Mouse (Mus musculus): ENCODE measurements at regions not wholly inside any gene's neighbourhood (a gene's known extent, or its start where the extent isn't known, plus 50 kb on each side); places are given as distances from the start of the nearest gene placed in this dataset.

GRCm38 (mm10) chr16:5709831-5710230 is 175.3 kb upstream of the Rbfox1 start:
- Histone ChIP-seq H3K4me1 (replicated peaks; ENCODE audit: control insufficient read depth, insufficient read depth, low read length) (no peaks in the 10 kb centered on the region), H3K4me2 (ENCODE audit: low read depth, low read length) (no peak overlapping the region), H3K36me3 (ENCODE audit: control insufficient read depth, insufficient read depth, low read length) (no peaks in the 10 kb centered on the region), H3K9ac (ENCODE audit: low read length) (no peak overlapping the region), H3K27ac (ENCODE audit: low read length) (no peak overlapping the region), H3K27me3 (ENCODE audit: control insufficient read depth, insufficient read depth, low read depth, low read length) (no peaks in the 10 kb centered on the region), H3K4me3 (ENCODE audit: low read length) (no peak overlapping the region), H3K9me3 (ENCODE audit: control insufficient read depth, low read length) (no peaks in the 10 kb centered on the region)
- no peak for ATAC-seq (ENCODE audit: low read depth)
- 71% methylated on average over 5 of the region's 5 CpGs for WGBS

- H3K4me2 ChIP-seq (ENCODE audit: low read depth, low read length), result no peak overlapping the region
- WGBS, result 42% methylated on average over 9 of the region's 9 CpGs
- H3K36me3 ChIP-seq (ENCODE audit: control insufficient read depth, insufficient read depth, low read length), result no peaks in the 10 kb centered on the region
- no peak overlapping the region for H3K27ac ChIP-seq (ENCODE audit: low read length)
- H3K4me1 ChIP-seq (replicated peaks; ENCODE audit: control insufficient read depth, insufficient read depth, low read length), result no peaks in the 10 kb centered on the region
- H3K4me3 ChIP-seq (ENCODE audit: low read length), result no peak overlapping the region
- no peaks in the 10 kb centered on the region for H3K27me3 ChIP-seq (ENCODE audit: control insufficient read depth, insufficient read depth, low read depth, low read length)
- ATAC-seq (ENCODE audit: low read depth), result no peak
- no peaks in the 10 kb centered on the region for H3K9me3 ChIP-seq (ENCODE audit: control insufficient read depth, low read length)
- no peak overlapping the region for H3K9ac ChIP-seq (ENCODE audit: low read length)
Observed at GRCm38 (mm10) chr16:5700731-5701255, 184.4 kb upstream of the Rbfox1 start.

GRCm38 (mm10) chr16:5688322-5688721 is 196.8 kb upstream of the Rbfox1 start:
- no peak overlapping the region for H3K4me3 ChIP-seq (ENCODE audit: low read length)
- WGBS, result 81% methylated on average over 3 of the region's 3 CpGs
- no peaks in the 10 kb centered on the region for H3K4me1 ChIP-seq (replicated peaks; ENCODE audit: control insufficient read depth, insufficient read depth, low read length)
- no peak overlapping the region for H3K4me2 ChIP-seq (ENCODE audit: low read depth, low read length)
- ATAC-seq (ENCODE audit: low read depth), result no peak
- no peaks in the 10 kb centered on the region for H3K36me3 ChIP-seq (ENCODE audit: control insufficient read depth, insufficient read depth, low read length)
- no peak overlapping the region for H3K27ac ChIP-seq (ENCODE audit: low read length)
- H3K9me3 ChIP-seq (ENCODE audit: control insufficient read depth, low read length), result no peaks in the 10 kb centered on the region
- H3K9ac ChIP-seq (ENCODE audit: low read length), result no peak overlapping the region
- H3K27me3 ChIP-seq (ENCODE audit: control insufficient read depth, insufficient read depth, low read depth, low read length), result no peaks in the 10 kb centered on the region

GRCm38 (mm10) chr16:5673372-5673960 is 211.7 kb upstream of the Rbfox1 start:
- no peaks in the 10 kb centered on the region for H3K36me3 ChIP-seq (ENCODE audit: control insufficient read depth, insufficient read depth, low read length)
- no peaks in the 10 kb centered on the region for H3K4me1 ChIP-seq (replicated peaks; ENCODE audit: control insufficient read depth, insufficient read depth, low read length)
- ATAC-seq (ENCODE audit: low read depth), result no peak
- no peak overlapping the region for H3K27ac ChIP-seq (ENCODE audit: low read length)
- H3K4me2 ChIP-seq (ENCODE audit: low read depth, low read length), result no peak overlapping the region
- H3K27me3 ChIP-seq (ENCODE audit: control insufficient read depth, insufficient read depth, low read depth, low read length), result no peaks in the 10 kb centered on the region
- H3K9ac ChIP-seq (ENCODE audit: low read length), result no peak overlapping the region
- H3K9me3 ChIP-seq (ENCODE audit: control insufficient read depth, low read length), result no peaks in the 10 kb centered on the region
- H3K4me3 ChIP-seq (ENCODE audit: low read length), result no peak overlapping the region
- WGBS, result 65% methylated on average over 6 of the region's 6 CpGs

- no peak overlapping the region for H3K4me3 ChIP-seq (ENCODE audit: low read length)
Observed at GRCm38 (mm10) chr16:5672871-5673270, 212.3 kb upstream of the Rbfox1 start.

GRCm38 (mm10) chr16:5668403-5668967 is 216.7 kb upstream of the Rbfox1 start:
- 78% methylated on average over 4 of the region's 4 CpGs for whole genome bisulfite sequencing
- Histone ChIP-seq H3K27me3 (ENCODE audit: control insufficient read depth, insufficient read depth, low read depth, low read length) (no peaks in the 10 kb centered on the region), H3K36me3 (ENCODE audit: control insufficient read depth, insufficient read depth, low read length) (no peaks in the 10 kb centered on the region), H3K9ac (ENCODE audit: low read length) (no peak overlapping the region), H3K4me2 (ENCODE audit: low read depth, low read length) (no peak overlapping the region), H3K4me3 (ENCODE audit: low read length) (no peak overlapping the region), H3K4me1 (replicated peaks; ENCODE audit: control insufficient read depth, insufficient read depth, low read length) (no peaks in the 10 kb centered on the region), H3K9me3 (ENCODE audit: control insufficient read depth, low read length) (no peaks in the 10 kb centered on the region), H3K27ac (ENCODE audit: low read length) (no peak overlapping the region)
- no peak for ATAC-seq (ENCODE audit: low read depth)

More at GRCm38 (mm10) chr16:5672871-5673270, 212.3 kb upstream of the Rbfox1 start:
- no peaks in the 10 kb centered on the region for H3K27me3 ChIP-seq (ENCODE audit: control insufficient read depth, insufficient read depth, low read depth, low read length)
- 54% methylated on average over 4 of the region's 4 CpGs for WGBS
- H3K9me3 ChIP-seq (ENCODE audit: control insufficient read depth, low read length), result no peaks in the 10 kb centered on the region
- no peaks in the 10 kb centered on the region for H3K36me3 ChIP-seq (ENCODE audit: control insufficient read depth, insufficient read depth, low read length)
- no peak overlapping the region for H3K27ac ChIP-seq (ENCODE audit: low read length)
- no peak overlapping the region for H3K9ac ChIP-seq (ENCODE audit: low read length)
- no peak for ATAC-seq (ENCODE audit: low read depth)
- H3K4me1 ChIP-seq (replicated peaks; ENCODE audit: control insufficient read depth, insufficient read depth, low read length), result no peaks in the 10 kb centered on the region
- H3K4me2 ChIP-seq (ENCODE audit: low read depth, low read length), result no peak overlapping the region

- H3K36me3 ChIP-seq (ENCODE audit: control insufficient read depth, insufficient read depth, low read length), result no peaks in the 10 kb centered on the region
- WGBS, result 47% methylated on average over 5 of the region's 5 CpGs
- ATAC-seq (ENCODE audit: low read depth), result no peak
Observed at GRCm38 (mm10) chr16:5661918-5662317, 223.2 kb upstream of the Rbfox1 start.

GRCm38 (mm10) chr16:5651551-5651950 is 233.6 kb upstream of the Rbfox1 start:
- Histone ChIP-seq H3K4me1 (replicated peaks; ENCODE audit: control insufficient read depth, insufficient read depth, low read length) (no peaks in the 10 kb centered on the region), H3K27me3 (ENCODE audit: control insufficient read depth, insufficient read depth, low read depth, low read length) (no peaks in the 10 kb centered on the region), H3K9ac (ENCODE audit: low read length) (no peak overlapping the region), H3K36me3 (ENCODE audit: control insufficient read depth, insufficient read depth, low read length) (no peaks in the 10 kb centered on the region), H3K4me3 (ENCODE audit: low read length) (no peak overlapping the region), H3K27ac (ENCODE audit: low read length) (no peak overlapping the region), H3K9me3 (ENCODE audit: control insufficient read depth, low read length) (no peaks in the 10 kb centered on the region), H3K4me2 (ENCODE audit: low read depth, low read length) (no peak overlapping the region)
- ATAC-seq (ENCODE audit: low read depth), result no peak
- WGBS, result 34% methylated on average over 1 of the region's 1 CpGs

More at GRCm38 (mm10) chr16:5661918-5662317, 223.2 kb upstream of the Rbfox1 start:
- Histone ChIP-seq H3K27ac (ENCODE audit: low read length) (no peak overlapping the region), H3K4me1 (replicated peaks; ENCODE audit: control insufficient read depth, insufficient read depth, low read length) (no peaks in the 10 kb centered on the region), H3K9ac (ENCODE audit: low read length) (no peak overlapping the region), H3K9me3 (ENCODE audit: control insufficient read depth, low read length) (no peaks in the 10 kb centered on the region), H3K27me3 (ENCODE audit: control insufficient read depth, insufficient read depth, low read depth, low read length) (no peaks in the 10 kb centered on the region), H3K4me3 (ENCODE audit: low read length) (no peak overlapping the region), H3K4me2 (ENCODE audit: low read depth, low read length) (no peak overlapping the region)

GRCm38 (mm10) chr16:5651002-5651401 is 234.2 kb upstream of the Rbfox1 start:
- H3K36me3 ChIP-seq (ENCODE audit: control insufficient read depth, insufficient read depth, low read length), result no peaks in the 10 kb centered on the region
- H3K27ac ChIP-seq (ENCODE audit: low read length), result no peak overlapping the region
- no peaks in the 10 kb centered on the region for H3K27me3 ChIP-seq (ENCODE audit: control insufficient read depth, insufficient read depth, low read depth, low read length)
- no peak overlapping the region for H3K4me3 ChIP-seq (ENCODE audit: low read length)
- no peak overlapping the region for H3K4me2 ChIP-seq (ENCODE audit: low read depth, low read length)
- H3K9me3 ChIP-seq (ENCODE audit: control insufficient read depth, low read length), result no peaks in the 10 kb centered on the region
- no peaks in the 10 kb centered on the region for H3K4me1 ChIP-seq (replicated peaks; ENCODE audit: control insufficient read depth, insufficient read depth, low read length)
- WGBS, result 56% methylated on average over 4 of the region's 4 CpGs
- H3K9ac ChIP-seq (ENCODE audit: low read length), result no peak overlapping the region
- ATAC-seq (ENCODE audit: low read depth), result no peak

All from lung, embryonic 16.5 days (tissue).